Mouse (Mus musculus) kidney, adult 10 weeks (tissue): ENCODE measurements around the gene Slc4a3. TPM values are rescaled to one million over a fixed set of nuclear protein-coding genes. Genes with fewer than 3 reads are reported as not detected.

Experiments
- polyA plus RNA-seq: library from polyadenylated mRNA; stranded (reverse); fragments of 350-450 nt; fragmentation: Illumina TruSeq; extraction: RNeasy Lipid Tissue Mini Kit (QIAGEN cat#74804); gene quantifications from one replicate; pipeline ENCODE4 v1.2.3, GENCODE M21; 2014; ENCODE audit warnings: low read depth, low replicate concordance

Gene Slc4a3
- polyA plus RNA-seq = 0.20 TPM

GRCm38 (mm10) chr1:75545965-75546956, at the start of gene Slc4a3:
Gene Slc4a3 (plus strand): TSS chr1:75546266.

GRCm38 (mm10) chr1:75505956-75506831, 39.9 kb upstream of the Slc4a3 start, which contains the start of gene Obsl1:
Gene Obsl1 (minus strand): TSS chr1:75506452.

GRCm38 (mm10) chr1:75507006-75507405, 39.1 kb upstream of the Slc4a3 start, which contains the start of gene Inha:
Gene Inha (plus strand): TSS chr1:75507077.

GRCm38 (mm10) chr1:75521321-75522031, 24.6 kb upstream of the Slc4a3 start, which contains the start of gene Stk11ip:
Gene Stk11ip (plus strand): TSS chr1:75521529.

Other genes with a start within 250 kb of the Slc4a3 start
- gene Dnpep, start 228.3 kb upstream of the Slc4a3 start, polyA plus RNA-seq = 0.81 TPM
- gene Des, start 185.9 kb upstream of the Slc4a3 start, polyA plus RNA-seq = 0.40 TPM
- gene Speg, start 171.0 kb upstream of the Slc4a3 start, polyA plus RNA-seq = 1.1 TPM
- 4.3 TPM for gene Gmppa, start 110.3 kb upstream of the Slc4a3 start, polyA plus RNA-seq
- gene Asic4, start 95.8 kb upstream of the Slc4a3 start, polyA plus RNA-seq = not detected
- gene Chpf, start 67.0 kb upstream of the Slc4a3 start, polyA plus RNA-seq = 0.40 TPM
- not detected for gene Tmem198, start 66.7 kb upstream of the Slc4a3 start, polyA plus RNA-seq
- gene Obsl1, start 39.8 kb upstream of the Slc4a3 start, polyA plus RNA-seq = not detected
- gene Inha, start 39.2 kb upstream of the Slc4a3 start, polyA plus RNA-seq = not detected
- gene Stk11ip, start 24.7 kb upstream of the Slc4a3 start, polyA plus RNA-seq = 1.5 TPM